Mouse (Mus musculus) layer of hippocampus, adult 9-10 months (tissue): ENCODE measurements at regions not wholly inside any gene's neighbourhood (a gene's known extent, or its start where the extent isn't known, plus 50 kb on each side); places are given as distances from the start of the nearest gene placed in this dataset.

Experiments used
- DNase-seq: peaks from one replicate; pipeline ENCODE4 v3.0.0; 2022; ENCODE audit warnings: low spot score

DNA sequence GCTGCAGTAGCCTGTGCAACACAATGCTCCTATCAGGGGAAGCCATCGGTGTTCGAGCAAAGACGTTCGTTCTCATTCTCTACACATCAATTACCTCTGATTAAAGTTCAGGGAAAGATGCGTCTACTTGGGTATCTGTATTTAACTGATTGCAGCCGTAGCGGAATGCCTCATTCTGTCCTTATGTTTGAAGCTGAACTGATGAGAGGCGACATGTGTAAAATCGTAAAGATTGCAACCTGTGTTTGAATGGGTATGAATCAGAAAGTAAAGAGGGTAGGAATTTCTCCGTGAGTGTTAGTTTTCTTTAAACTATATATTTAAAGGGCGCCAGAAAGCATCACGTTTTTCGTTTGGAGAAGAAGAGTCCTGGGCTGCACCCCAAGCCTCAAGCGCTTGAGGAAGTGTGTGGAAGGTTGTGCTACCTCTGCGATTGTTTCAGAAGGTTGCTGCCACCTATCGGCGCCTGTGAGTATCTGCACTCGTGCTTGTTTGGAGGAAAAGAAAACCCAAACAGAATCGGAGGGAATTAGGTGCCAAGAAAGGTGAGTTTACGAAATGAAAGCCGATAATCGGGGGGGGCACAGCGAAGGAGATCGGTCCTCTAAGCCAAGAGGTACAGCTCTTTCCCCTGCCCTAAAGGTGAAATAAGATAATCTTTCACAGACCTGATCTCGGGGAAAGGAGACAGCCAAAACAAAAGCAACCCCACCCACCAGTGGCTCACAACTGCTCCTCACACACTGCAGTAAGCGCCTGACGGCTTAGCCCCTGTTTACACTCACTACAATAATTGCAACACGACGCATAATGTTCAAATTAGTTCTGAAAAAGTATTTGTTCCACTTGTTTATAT lies 346.4 kb upstream of the Prkcq start:
- DNase-seq, result peak; percentile 48

DNA sequence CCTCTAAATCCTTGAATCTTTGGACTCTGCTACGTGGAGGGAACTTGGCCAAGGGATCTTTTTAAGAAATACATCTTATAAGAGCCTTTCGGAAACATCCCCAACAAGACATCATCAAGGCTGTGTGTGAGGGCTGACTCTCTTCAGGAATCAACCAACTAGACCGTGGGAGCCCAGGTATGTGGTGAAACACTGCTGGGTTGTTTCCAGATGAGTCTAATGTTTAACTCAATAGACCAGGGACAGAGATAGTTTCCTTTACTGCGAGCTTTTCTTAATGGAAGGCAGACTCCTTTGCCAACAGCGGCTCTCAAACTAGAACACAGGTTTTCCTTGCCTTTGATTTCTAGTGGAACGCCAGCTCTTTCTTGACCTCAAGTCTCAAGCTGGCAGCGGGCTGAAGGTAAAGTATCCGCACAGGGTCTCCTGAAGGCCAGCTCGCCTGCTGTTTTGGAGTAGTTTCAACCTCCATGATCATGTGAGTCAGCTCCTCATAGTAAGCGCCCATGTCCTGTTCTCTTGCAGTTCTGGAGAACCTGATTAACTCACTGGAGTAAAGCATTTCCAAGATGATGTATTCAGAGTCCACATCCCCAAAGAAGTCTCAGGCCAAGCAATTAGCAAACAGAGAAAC lies 345.7 kb upstream of the Prkcq start:
- DNase-seq, result no peak

DNA sequence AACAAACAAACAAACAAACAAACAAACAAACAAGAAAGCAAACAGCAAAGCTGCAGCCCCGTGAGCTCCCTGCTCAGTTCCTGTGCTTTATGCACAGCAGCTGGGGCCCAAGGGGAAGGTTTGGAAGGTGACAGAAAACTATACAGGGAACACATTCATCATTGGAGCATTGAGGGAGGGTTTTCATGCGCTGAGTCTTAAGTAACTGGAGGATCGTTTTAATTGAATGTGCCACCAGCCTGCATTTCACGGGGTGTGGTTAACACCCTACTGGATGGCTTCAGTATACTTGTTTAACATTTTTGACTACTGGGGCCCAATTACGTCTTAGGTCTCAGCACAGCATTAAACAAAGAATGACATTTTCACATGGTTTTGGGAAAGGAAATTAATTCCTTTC lies 331.9 kb upstream of the Prkcq start:
- no peak for DNase-seq

DNA sequence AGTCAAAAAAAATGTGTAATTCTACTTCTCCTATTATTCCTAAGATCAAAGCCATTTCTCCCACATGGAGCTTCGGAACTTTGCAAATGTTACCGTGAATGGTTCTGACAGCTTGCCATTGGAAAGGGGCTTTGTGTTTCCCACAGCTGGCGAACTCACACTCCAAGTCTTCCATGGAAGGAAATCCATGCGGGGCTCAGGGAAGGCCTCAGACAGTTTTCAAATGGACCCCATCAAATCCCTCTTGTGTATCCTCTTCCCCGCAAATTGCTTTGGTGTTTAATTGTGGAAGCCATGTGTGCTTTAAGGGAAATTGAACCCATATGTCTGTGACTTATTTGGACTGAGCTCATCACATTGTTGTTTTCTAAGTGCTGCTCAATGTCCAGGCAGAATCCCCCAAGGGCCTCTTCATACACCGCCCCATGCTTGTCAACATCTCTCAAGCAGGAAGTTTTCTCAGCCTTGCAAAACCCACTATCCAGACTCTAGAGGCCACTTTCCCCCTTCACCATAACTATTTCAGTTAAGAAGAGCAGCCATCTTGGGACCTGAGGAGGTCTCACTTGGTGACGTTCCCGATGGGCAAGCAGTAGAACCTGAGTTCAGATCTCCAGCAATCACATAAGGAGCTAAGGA lies 310.1 kb upstream of the Prkcq start:
- DNase-seq, result no peak

DNA sequence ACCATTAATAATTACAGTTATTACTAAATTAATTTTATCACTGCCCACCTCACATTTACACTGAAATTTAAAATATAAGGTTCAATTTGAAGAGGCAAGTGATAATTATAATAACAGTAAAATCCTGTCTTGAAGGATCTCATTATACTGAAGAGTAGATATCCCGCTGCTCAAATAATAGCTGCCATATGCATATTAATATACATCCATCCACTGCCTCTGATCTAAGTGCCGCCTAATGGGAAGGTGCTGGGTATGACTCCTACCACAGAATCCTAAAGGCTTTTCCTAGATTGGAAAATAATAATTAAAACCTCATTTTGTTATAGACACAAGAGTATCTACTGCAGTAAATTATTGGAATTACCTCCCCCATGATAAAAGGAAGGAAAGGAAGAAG lies 307.5 kb upstream of the Prkcq start:
- no peak for DNase-seq

DNA sequence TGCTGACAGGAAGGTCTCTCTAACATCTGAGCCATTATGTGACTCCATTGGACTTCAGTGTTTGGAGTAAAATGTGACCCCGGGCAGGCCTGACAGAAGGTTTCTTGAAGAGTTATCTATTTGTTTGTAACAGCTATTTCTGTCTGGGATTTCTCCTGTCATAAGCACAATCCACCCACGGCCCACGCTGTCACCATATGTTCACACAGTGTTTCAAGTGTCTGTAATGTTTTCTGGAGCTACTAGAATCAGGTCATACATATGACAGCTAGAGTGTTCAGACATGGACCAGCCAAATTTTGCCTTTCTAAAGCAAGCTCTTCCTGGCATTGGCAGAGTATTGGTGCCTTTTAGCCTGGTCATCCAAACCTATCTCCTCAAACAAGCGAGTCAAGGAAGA lies 297.6 kb upstream of the Prkcq start:
- peak; percentile 26 for DNase-seq

DNA sequence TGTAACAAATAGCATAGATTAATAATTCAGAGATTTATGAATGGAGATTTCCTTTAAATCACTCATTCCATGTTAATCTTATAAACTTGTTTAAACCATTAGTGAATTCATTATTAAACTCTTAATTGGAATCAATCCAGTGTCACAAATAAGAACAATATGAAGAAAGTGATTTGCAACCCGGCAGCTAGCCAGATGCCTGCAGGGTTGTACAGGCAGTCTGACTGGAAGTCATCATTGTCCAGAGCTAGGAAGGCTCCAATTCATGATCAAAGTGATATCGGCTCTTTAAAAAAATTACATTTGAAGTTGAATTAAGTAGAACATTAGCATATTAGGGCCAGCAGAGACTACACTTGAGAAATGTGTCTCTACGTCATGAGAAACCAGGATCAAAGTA lies 270.0 kb upstream of the Prkcq start:
- no peak for DNase-seq

DNA sequence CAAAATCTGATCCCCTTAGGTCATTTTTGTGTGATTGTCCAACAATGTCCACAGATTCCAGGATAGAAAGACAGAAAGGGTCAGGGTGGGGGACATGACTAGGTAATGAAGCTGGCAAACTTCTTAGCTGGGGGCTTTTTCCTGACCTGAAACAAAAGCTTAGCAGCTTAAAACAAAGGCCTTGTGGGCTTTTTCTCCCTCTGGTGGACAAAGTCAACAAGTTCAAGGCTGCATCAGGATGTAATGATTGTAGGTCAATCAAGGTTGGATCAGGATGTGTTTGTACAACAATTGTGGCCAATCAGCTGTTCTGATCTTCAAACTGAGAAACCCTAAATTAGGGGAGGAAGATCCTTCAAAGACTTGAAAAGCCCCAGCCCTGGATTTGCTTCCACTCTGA lies 252.0 kb upstream of the Prkcq start:
- DNase-seq, result no peak

DNA sequence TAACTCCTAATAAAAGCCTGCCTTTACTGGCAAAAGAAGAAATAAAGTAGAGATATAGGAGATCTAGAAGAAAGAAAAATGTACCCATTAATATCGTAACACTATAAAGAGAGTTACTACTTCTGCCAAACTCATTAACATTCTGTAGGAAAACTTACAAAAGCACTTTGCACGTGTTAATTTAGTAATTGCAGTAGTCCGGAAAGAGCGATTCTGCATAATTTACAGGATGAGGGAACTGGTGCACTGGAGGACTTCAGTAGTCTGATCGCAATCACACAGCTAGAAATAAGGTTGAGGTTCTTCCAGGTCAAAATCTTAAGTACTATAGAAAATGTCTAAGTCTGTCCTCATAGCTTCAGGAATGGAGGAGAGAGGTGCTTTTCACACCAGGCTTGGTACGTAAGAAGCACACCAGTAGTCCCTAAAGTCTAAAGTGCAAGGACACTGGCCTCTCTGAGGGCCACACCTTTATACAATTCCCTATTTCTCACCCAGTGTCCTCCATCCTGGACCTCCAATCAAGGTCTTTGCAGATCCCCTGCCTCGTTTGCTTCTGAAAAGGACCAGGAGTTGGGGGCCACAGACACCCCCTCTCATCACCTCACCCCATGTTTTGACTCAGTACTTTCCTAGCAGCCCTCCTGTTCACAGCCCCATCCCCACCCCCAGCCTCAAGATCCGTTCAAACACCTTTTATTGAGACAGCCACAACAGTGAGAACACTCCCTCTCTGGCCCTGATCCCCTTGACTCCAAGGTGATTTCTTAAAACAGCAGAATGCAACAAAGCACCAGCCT lies 251.0 kb upstream of the Prkcq start:
- no peak for DNase-seq

DNA sequence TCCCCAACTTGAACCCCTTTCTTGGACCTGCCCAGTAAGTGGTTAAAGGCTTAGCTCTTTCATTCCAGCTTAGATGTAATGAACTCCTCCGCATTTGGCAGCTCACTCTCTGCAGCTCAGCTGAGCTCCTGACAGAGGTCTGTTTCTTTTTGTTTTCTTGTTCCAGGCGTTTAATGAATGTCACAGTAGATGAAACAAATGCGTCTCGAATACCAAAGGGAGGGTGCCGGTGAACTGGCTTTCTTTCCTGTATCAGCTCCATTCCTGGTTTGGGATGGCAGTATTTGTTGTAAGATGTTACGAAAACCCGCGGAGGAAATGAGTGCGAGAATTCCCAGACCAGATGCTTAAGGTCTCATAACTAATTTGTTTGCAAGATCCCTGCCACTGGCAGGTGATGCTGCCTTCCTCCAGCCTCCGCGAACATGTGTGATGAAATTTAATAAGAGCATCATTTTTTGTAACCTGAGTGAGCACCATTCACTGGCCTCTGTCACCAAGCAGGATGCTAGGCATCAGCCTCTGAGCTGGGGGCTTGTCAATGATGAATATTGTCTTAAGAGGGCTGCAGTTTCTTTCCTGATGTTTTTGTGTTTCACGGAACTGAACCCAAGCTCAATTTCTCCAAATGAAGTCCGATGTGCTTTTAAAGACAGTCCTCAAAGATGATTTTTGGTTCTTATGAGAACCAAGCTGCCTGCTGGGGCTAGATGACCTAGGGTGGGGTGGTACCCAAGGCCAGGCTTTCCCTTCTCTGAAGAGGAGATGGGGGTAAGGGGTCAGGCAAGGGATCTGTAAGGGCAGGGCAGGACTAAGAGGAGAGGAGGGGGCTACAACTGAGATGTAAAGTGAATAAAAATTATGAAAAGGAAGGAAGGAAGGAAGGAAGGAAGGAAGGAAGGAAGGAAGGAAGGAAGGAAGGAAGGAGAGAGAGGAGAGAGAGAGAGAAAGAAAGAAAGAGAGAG lies 250.1 kb upstream of the Prkcq start:
- DNase-seq, result peak; percentile 1

DNA sequence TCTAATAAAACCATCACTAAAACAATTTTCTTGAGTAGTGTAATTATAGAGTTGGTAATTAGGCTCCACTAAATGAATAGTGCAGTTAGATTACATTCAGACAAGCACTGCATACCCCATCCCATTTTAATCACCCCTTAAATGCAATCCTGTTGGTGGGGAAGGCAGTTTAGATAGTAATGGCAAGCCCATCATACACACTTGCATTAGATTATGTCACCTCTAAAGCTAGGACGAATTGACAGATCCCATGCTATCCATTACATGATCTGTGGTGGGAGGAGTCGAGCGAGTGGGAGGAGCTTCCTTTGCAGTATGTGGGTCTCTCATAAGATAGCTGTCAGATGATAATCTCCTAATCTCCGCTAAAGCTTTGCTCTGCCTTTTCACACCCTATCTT lies 247.9 kb upstream of the Prkcq start:
- no peak for DNase-seq

DNA sequence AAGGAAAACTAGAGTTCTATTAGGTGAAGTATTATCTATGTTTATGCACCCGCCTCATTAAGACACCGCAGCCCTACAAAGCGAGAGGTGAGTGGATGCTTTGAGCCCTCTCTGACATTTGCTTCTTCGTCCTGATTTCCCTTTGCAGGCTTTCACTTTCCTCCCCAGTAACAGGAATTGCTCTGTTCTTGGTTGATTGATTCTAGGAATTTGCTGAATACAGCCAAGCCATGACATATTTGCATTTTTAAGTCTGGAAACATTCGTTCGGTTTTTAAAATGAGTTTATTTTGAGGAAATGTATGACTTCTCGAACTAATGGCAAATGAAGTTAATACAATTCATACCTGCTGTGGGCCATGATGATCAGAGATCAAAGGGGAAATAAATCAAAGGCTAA lies 246.5 kb upstream of the Prkcq start:
- DNase-seq, result no peak

DNA sequence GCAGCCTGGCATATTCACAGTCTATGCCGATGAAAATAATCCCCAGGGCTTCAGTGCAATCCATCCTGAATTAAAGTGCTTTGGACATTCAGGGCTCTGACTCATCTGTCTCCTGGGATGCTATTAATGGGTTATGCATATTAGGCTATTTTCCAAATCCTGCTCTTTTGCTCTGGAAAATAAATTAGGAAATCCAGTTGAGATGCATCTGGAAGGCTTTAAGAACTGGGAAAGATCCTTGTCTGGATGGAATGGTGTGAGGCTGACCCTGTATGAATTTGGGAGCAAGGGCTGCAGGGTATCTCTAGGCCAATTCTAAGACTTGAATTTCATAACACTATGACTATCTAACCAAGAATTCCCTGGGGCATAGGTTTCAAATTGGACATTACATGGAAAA lies 234.5 kb upstream of the Prkcq start:
- DNase-seq, result no peak

DNA sequence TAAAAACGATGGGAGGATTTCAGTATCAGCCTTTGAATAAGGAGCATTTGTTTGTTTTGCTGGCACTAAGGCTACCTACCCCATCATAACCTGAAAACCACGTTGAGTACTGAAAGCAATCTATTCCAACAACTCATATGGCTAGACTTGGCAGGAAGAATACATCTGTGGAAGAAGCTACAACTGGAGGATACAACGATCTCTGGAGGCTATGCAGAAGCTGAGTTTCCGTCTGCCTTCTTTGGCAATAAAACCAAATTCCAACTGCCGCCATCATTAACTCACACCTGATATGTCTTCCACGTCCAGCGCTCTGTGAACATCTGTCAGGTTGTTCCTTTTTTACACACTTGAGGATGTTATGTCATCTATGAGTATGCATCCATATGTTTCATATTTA lies 206.7 kb upstream of the Prkcq start:
- no peak for DNase-seq

DNA sequence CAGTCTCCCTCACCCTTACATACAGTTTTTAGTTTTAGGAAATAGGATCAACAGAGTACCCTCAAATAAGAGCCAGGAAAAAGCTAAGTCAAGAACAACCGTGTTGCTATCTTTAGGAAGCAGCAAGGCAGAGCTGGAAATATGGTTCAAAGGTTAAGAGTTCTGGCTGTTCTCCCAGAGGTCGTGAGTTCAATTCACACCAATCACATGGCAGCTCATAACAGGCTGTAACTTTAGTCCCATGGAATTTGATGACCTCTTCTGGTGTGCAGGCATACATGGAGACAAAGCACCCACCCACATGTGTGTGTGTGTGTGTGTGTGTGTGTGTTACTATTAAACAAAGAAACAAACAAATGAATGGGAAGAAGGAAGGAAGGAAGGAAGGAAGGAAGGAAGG lies 205.0 kb upstream of the Prkcq start:
- no peak for DNase-seq

DNA sequence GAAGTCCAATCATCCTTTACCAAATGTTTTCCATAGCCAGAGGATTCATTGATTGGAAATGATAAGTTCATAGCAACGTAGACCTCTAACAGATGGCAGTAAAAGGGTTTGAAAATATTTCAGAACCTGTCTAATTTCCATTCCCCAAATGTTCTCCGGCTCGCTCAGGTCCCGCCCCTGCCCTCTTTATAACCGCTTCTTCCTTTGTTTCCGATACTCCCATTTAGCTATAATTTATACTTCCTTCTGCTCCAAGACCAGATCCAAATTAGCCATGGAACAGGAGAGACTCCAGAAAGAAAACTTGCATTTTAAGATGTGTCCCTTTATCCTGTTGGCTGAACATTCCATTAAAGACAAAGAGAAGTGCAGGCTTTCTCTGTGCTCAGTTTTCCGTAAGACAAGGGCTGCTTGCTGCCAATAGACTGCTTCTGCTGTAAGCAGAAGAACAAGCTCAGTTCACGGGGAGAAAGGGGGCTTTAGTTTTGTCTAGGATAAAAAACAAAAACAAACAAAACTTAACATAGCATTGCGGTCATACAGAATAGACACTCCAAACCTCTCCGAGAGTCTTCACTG lies 202.7 kb upstream of the Prkcq start:
- no peak for DNase-seq

DNA sequence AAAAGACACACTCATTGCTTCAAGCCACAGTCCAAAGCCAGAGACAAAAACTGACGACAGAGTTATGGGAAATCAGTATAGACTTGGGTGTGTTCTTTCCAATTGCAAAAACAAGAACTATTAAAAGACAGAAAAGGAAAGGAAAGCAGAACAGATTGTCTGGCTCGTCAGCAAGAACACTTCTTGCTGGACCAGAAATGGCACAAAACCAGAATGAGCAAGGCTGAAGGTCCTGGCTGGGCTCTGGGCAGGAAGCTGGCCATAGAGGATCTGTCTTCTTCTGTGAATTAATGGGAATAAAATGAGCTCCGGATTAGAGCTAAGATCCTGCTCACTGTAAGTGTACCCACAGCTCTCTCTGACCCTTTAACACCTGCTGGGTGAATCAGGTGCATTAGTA lies 199.9 kb upstream of the Prkcq start:
- no peak for DNase-seq

DNA sequence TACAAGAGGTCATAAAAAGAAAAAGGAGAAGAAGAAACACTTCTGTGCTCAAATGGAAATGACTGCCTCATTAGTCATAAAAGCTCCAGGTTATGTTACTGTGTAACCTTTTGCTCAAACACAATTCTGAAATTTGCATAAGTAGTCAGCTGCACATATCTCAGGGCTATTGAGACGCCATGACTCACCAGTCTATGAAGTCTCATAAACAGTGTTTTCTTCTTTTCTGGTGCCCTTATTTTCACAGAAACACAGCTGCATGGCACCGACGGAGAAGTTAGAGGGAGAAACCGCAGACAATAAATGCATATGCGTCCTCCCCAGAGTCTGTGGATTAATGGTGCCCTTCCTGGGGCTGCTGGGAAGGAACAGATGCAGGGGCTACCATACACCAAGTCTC lies 193.1 kb upstream of the Prkcq start:
- no peak for DNase-seq

DNA sequence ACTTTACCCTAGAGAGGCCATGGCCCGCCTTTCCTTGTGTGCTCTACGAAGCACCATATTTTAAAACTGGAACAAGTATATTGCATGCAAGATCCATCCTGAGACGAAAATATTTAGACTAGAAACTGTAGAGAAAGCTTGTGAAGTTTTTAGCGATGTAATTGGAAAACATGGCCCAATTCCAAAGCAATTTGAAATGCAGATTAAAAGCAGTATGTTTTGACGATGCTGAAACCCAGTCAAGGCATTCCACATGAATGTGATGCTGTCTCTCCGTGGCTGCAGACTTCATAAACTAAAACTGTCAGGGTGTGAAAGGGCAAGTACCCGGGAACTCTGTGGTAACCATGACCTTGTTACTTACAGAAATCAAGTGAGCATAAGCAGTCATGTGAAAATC lies 185.8 kb upstream of the Prkcq start:
- no peak for DNase-seq

DNA sequence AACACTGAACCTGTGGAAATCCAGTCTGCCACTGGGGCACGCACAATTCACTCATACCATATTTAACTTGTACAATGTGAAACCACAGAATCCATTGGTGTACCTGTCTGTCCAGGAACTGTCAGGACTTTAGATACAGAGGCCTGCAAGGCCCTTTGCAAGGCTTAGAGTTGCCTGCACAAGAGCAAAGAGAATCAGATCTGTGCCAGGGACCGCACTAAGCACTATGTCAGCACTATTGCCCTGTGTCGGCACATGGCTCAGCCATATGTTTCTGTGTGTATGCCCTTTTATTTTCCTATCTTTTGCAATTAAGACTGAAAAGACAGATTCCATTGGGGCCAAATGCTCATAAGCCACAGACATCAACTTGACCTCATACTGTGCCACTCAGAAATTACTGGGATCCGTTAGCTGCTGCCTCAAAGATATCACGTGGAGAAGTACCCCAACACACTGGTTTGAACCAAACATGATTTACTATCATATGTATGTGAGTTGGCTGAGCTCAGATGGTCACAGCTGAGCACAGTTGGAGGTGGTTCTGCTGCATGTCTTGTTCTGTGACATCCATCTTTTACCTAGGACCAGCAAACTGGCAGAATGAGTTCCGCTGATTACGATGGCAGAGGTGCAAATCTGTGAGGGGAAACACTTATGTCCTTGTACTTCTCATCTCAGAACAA lies 181.7 kb upstream of the Prkcq start:
- no peak for DNase-seq
